Mouse (Mus musculus) hindbrain, embryonic 15.5 days (tissue): ENCODE measurements around the gene Marf1. TPM values are rescaled to one million over a fixed set of nuclear protein-coding genes. Genes with fewer than 3 reads are reported as not detected.
"Not testable (repeated sequence)": the region's sequence is repeated elsewhere in the genome, so short reads cannot be mapped to it uniquely, and the experiment has no call there.

Experiments
- ATAC-seq: fragments of 200-750 bp; cut with Nextera tagmentation; 2 replicates; pipeline ENCODE4 v1.8.0; 2017; ENCODE audit warnings: low read depth, moderate number of reproducible peaks, moderate TSS enrichment; ENCODE audit not compliant: low FRiP score
- H3K27ac ChIP-seq: fragments of 300-500 bp; sonication (generic); replicated peaks from 2 replicates; pipeline ENCODE4 v1.5.1; 2015; ENCODE audit warnings: mild to moderate bottlenecking, inconsistent platforms
- H3K27me3 ChIP-seq: fragments of 300-500 bp; sonication (generic); 2 replicates; pipeline ENCODE4 v1.6.1; 2015; ENCODE audit warnings: control low read depth, inconsistent platforms
- H3K36me3 ChIP-seq: fragments of 300-500 bp; sonication (generic); 2 replicates; pipeline ENCODE4 v1.6.1; 2015; ENCODE audit warnings: control low read depth, inconsistent platforms
- H3K4me1 ChIP-seq: fragments of 300-500 bp; sonication (generic); replicated peaks from 2 replicates; pipeline ENCODE4 v1.6.1; 2015; ENCODE audit warnings: control low read depth, inconsistent platforms
- H3K4me2 ChIP-seq: fragments of 300-500 bp; sonication (generic); 2 replicates; pipeline ENCODE4 v1.6.1; 2015; ENCODE audit warnings: moderate library complexity, mild to moderate bottlenecking, inconsistent platforms
- H3K4me3 ChIP-seq: fragments of 300-500 bp; sonication (generic); 2 replicates; pipeline ENCODE4 v1.5.1; 2015; ENCODE audit warnings: mild to moderate bottlenecking, inconsistent platforms
- H3K9ac ChIP-seq: fragments of 300-500 bp; sonication (generic); 2 replicates; pipeline ENCODE4 v1.6.1; 2015; ENCODE audit warnings: inconsistent platforms
- H3K9me3 ChIP-seq: fragments of 300-500 bp; sonication (generic); 2 replicates; pipeline ENCODE4 v1.6.1; 2016; ENCODE audit warnings: control low read depth, inconsistent platforms
- WGBS: fragments of 180-500 bp; shearing (Covaris S2); methylation state at CpG from one replicate; pipeline ENCODE4 v1.1.7; 2015; 5-methylcytosine and 5-hydroxymethylcytosine counted together
- polyA plus RNA-seq: library from polyadenylated mRNA; unstranded; fragments of >200 nt; fragmentation: Nextera tagmentation; extraction: Ambion mirVana; gene quantifications from 2 replicates; pipeline ENCODE4 v1.2.1, GENCODE M21; 2015

Gene Marf1
- polyA plus RNA-seq, 1 experiment from 2014 or later = 14.3 TPM

DNA sequence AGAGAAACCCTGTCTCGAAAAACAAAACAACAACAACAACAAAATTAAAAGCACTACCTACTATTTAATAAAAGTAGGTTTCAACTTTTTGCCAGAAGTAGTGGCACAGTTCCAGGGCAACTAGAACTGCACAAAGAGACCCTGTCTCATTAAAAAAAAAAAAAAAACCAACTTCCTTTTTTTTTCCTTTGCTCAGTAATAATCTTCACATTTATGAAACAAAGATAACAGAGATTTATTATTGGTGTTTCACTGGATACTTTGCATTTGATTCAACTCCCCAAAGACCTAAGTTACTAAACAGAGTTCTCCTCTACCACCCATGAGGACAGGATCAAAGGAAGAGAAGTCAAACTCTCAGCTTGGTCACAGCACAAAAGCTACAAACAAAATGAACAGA lies 2.2 kb downstream of the Marf1 start:
- Histone ChIP-seq H3K4me3 (no peak overlapping the region), H3K27me3 (no peaks in the 10 kb centered on the region), H3K4me2 (no peak overlapping the region), H3K36me3 (no peaks in the 10 kb centered on the region), H3K9ac (no peak overlapping the region), H3K4me1 (peaks cover 34% of the 10 kb centered on the region), H3K27ac (no peak overlapping the region), H3K9me3 (no peaks in the 10 kb centered on the region)
- 80% methylated on average over 1 of the region's 1 CpGs for WGBS
- ATAC-seq = no peak

DNA sequence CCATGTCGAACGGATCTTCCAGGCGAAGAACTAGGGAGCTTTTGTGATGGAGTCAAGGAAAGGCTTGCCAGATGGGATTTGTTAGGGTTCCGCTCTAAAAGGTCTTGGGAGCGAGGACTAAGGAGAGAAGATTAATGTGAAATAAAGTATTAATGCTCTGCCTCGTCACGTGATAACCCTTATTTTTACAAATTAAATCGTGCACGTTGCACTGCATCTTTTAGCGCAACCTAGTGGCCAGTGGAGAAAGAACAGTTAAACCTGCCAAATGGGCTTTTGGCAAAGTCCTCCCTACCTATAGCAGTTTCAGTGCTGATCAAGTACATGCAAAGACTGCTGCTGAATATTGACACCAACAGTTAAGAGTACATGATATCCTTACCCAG lies 3.4 kb downstream of the Marf1 start:
- peak; percentile 3; the same call in 1 of the 2 replicates for ATAC-seq
- peak overlapping the region; percentile 75 for H3K4me3 ChIP-seq
- no peaks in the 10 kb centered on the region for H3K27me3 ChIP-seq
- H3K27ac ChIP-seq = peak overlapping the region; percentile 98
- H3K36me3 ChIP-seq = no peaks in the 10 kb centered on the region
- H3K9me3 ChIP-seq = no peaks in the 10 kb centered on the region
- peaks cover 34% of the 10 kb centered on the region for H3K4me1 ChIP-seq
- H3K4me2 ChIP-seq = peak overlapping the region; percentile 64
- under 1% methylated on average over 10 of the region's 10 CpGs for WGBS
- H3K9ac ChIP-seq = peak overlapping the region; percentile 74

GRCm38 (mm10) chr16:14158936-14159745 lies 4.0 kb downstream of the Marf1 start:
- under 1% methylated on average over 53 of the region's 58 CpGs for WGBS
- Histone ChIP-seq H3K4me2 (peak overlapping the region; percentile 69), H3K27ac (peak overlapping the region; percentile 98), H3K36me3 (no peaks in the 10 kb centered on the region), H3K4me3 (peak overlapping the region; percentile 75), H3K27me3 (no peaks in the 10 kb centered on the region), H3K9me3 (no peaks in the 10 kb centered on the region), H3K9ac (peak overlapping the region; percentile 74), H3K4me1 (peaks cover 34% of the 10 kb centered on the region)
- peak; percentile 97 for ATAC-seq

DNA sequence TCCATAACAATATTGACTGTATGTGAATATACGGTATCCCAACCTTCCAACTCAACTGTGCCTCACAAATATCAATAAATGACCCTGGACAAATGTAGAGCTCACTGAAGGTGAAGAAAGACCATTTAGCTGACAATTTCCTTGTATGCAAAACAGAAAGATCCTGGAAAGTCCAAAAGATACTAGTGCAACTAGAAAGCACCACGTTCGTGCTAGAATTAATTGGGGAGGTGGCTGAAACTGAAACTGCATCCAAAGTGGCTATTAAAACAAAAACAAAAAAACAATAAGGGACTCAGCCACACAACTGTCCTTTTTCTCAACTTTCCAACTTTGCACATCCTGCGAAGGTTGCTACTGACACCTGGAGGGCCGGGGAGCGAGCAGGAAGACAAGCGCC lies 4.6 kb downstream of the Marf1 start:
- H3K4me2 ChIP-seq = peak overlapping the region; percentile 69
- no peak for ATAC-seq
- H3K27ac ChIP-seq = peak overlapping the region; percentile 98
- H3K4me3 ChIP-seq = peak overlapping the region; percentile 75
- no peaks in the 10 kb centered on the region; the same call in 1 of the 2 replicates for H3K36me3 ChIP-seq
- no peaks in the 10 kb centered on the region for H3K9me3 ChIP-seq
- H3K4me1 ChIP-seq = peaks cover 30% of the 10 kb centered on the region
- no peaks in the 10 kb centered on the region for H3K27me3 ChIP-seq
- peak overlapping the region; percentile 65 for H3K9ac ChIP-seq
- WGBS = 8% methylated on average over 7 of the region's 7 CpGs

- H3K27ac ChIP-seq = no peak overlapping the region
- no peak overlapping the region for H3K9ac ChIP-seq
- peaks cover 20% of the 10 kb centered on the region for H3K4me1 ChIP-seq
- no peak overlapping the region for H3K4me3 ChIP-seq
- WGBS = 93% methylated on average over 6 of the region's 6 CpGs
- no peaks in the 10 kb centered on the region for H3K9me3 ChIP-seq
- no peaks in the 10 kb centered on the region for H3K27me3 ChIP-seq
- peaks cover 11% of the 10 kb centered on the region for H3K36me3 ChIP-seq
- no peak for ATAC-seq
- no peak overlapping the region for H3K4me2 ChIP-seq
Measured at GRCm38 (mm10) chr16:14156312-14156711, 6.8 kb downstream of the Marf1 start.

DNA sequence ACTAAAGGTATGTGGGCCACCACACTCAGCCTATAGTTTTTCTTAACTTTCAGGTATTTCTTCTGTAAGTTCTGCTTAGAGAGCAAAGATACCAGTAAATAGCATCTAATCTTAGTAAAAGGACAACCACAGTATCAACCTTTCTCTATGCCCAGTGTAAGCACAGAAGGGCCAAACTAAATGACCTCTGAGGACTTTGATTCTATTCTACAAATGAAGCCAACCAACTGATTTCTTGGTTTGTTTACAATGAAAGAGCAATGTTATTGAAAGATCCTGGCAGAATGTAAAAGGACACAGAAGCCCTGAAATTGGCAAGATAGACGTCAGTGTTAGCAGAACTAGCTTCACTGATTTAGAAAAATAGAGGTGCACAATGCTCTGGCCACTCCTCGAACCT lies 7.5 kb downstream of the Marf1 start:
- H3K9me3 ChIP-seq, H3K9ac ChIP-seq, H3K4me3 ChIP-seq, H3K27me3 ChIP-seq, H3K27ac ChIP-seq, ATAC-seq, H3K4me2 ChIP-seq: not testable (repeated sequence)
- H3K36me3 ChIP-seq = peaks cover 12% of the 10 kb centered on the region
- WGBS = 86% methylated on average over 1 of the region's 2 CpGs
- H3K4me1 ChIP-seq = peaks cover 20% of the 10 kb centered on the region

DNA sequence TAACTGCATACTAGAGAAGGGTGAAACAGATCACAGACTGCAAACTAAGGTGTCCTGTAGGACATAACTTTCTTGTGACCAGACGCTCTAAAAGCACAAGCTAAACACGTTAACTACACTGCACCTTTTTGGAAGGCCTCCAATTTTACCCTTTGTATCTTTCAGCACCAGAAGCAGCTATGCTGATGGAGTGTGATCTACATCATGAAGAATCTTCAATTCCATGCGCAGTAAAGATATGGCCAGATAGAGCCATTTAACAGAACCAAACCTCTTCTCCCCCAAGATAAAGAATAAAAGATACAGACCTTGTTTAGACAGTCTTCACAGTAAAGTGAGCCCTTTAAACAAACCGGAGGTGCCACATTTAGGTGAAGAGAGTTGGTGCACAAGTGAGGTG lies 11.4 kb downstream of the Marf1 start:
- Histone ChIP-seq H3K4me1 (no peaks in the 10 kb centered on the region), H3K9me3 (no peaks in the 10 kb centered on the region), H3K4me3 (no peak overlapping the region), H3K9ac (no peak overlapping the region), H3K27me3 (no peaks in the 10 kb centered on the region), H3K4me2 (no peak overlapping the region), H3K36me3 (peaks cover 35% of the 10 kb centered on the region), H3K27ac (no peak overlapping the region)
- 93% methylated on average over 4 of the region's 4 CpGs for WGBS
- no peak for ATAC-seq

DNA sequence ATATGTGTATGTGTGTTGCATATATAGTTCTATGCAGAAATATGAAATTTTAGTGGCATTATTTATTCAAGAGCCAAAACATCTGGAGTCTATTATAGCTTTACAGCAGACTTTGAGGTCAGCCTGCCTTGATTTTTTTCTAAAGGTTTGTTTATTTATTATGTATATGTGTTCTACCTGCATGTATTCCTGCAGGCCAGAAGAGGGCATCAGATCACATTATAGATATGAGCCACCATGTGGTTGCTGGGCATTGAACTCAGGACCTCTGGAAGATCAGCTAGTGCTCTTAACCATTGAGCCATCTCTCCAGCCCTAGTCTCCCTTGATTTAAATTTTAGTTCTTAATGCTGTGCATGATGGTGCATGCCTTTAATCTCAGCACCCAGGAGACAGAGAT lies 15.4 kb downstream of the Marf1 start:
- H3K36me3 ChIP-seq = peaks cover 61% of the 10 kb centered on the region
- no peaks in the 10 kb centered on the region for H3K9me3 ChIP-seq
- H3K4me2 ChIP-seq = no peak overlapping the region
- H3K27me3 ChIP-seq = no peaks in the 10 kb centered on the region
- no peak overlapping the region for H3K9ac ChIP-seq
- H3K27ac ChIP-seq = no peak overlapping the region
- no peaks in the 10 kb centered on the region for H3K4me1 ChIP-seq
- no peak for ATAC-seq
- H3K4me3 ChIP-seq = no peak overlapping the region

DNA sequence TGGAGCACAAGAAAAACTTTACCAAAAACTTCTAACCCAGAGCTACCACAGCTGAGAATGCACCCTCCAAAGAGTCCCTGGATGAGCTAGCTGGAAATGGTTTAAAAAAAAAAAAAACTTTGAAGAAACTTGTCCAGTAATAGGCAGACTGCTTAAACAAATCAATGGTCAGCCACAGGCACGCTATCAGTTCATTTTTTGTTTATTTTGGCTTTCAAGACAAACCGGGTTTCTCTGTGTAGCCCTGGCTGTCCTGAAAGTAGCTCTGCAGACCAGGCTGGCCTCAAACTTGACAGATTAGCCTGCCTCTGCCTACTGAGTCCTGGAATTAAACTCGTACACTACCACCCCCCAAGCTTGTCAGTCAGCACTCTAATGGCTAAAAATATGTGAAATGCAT lies 19.9 kb downstream of the Marf1 start:
- 94% methylated on average over 3 of the region's 3 CpGs for WGBS
- peaks cover 73% of the 10 kb centered on the region for H3K36me3 ChIP-seq
- H3K9me3 ChIP-seq = no peaks in the 10 kb centered on the region
- no peak overlapping the region for H3K4me3 ChIP-seq
- no peaks in the 10 kb centered on the region for H3K4me1 ChIP-seq
- no peak overlapping the region for H3K9ac ChIP-seq
- H3K27me3 ChIP-seq = no peaks in the 10 kb centered on the region
- H3K27ac ChIP-seq = no peak overlapping the region
- no peak for ATAC-seq
- no peak overlapping the region for H3K4me2 ChIP-seq

DNA sequence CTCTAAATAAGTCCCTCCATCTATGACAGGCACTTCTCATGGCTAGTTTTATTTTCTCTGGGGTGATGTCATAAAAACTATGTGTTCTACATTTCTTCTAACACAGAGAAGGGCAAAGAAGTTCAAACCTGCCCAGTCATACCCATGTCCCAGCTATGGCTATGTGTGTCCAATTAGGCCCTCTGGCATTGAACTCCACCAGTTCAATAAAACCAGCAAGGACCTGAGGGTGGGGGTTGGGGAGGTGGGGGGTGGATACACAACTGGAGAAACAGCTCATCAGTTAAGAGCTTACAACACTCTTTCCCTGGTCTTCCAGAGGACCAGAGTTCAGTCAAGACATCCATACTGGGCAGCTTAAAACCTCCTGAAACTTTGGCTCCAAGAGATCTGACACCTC lies 24.0 kb downstream of the Marf1 start:
- no peak overlapping the region for H3K9ac ChIP-seq
- H3K4me1 ChIP-seq = no peaks in the 10 kb centered on the region
- no peaks in the 10 kb centered on the region for H3K27me3 ChIP-seq
- no peak for ATAC-seq
- H3K9me3 ChIP-seq = no peaks in the 10 kb centered on the region
- H3K4me2 ChIP-seq = no peak overlapping the region
- peaks cover 79% of the 10 kb centered on the region for H3K36me3 ChIP-seq
- H3K4me3 ChIP-seq = no peak overlapping the region
- no peak overlapping the region for H3K27ac ChIP-seq

DNA sequence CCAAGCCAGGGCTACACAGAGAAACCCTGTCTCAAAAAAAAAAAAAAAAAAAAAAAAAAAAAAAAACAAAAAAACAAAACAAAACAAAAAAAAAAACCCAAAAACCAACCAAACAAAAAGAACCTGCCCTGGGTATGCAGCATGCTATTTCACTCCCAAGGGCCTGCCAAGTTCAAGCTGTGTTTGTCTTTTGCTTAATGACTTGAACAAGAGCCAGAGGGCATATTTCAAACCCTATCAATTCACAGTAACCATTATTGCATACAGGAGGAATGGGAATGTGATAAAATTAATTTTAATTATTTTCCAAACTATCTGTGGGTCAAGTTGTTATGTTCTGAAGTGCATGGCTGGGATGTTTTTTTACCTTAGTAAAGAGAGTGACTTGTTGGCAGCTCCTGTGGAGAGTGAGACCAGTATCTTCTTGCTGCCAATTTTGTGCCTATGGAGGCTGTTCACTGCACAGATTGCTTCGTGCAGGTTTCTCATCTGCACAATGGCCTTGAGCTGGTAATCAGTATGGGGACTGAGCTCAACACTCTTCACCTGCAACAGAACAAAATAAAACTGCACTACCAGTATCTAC lies 25.1 kb downstream of the Marf1 start:
- Histone ChIP-seq H3K4me2 (no peak overlapping the region), H3K9me3 (no peaks in the 10 kb centered on the region), H3K4me1 (no peaks in the 10 kb centered on the region), H3K27ac (no peak overlapping the region), H3K27me3 (no peaks in the 10 kb centered on the region), H3K4me3 (no peak overlapping the region), H3K9ac (no peak overlapping the region), H3K36me3 (peaks cover 77% of the 10 kb centered on the region)
- WGBS = 83% methylated on average over 1 of the region's 1 CpGs
- ATAC-seq = no peak

- H3K9ac ChIP-seq = no peak overlapping the region
- no peak for ATAC-seq
- H3K9me3 ChIP-seq = no peaks in the 10 kb centered on the region
Measured at GRCm38 (mm10) chr16:14135014-14135413, 28.1 kb downstream of the Marf1 start.

More at GRCm38 (mm10) chr16:14135014-14135413, 28.1 kb downstream of the Marf1 start:
- H3K4me3 ChIP-seq = no peak overlapping the region
- H3K36me3 ChIP-seq = peaks cover 77% of the 10 kb centered on the region
- no peak overlapping the region for H3K27ac ChIP-seq
- H3K27me3 ChIP-seq = no peaks in the 10 kb centered on the region
- no peak overlapping the region for H3K4me2 ChIP-seq
- H3K4me1 ChIP-seq = no peaks in the 10 kb centered on the region
- 92% methylated on average over 2 of the region's 2 CpGs for WGBS
